Mouse (Mus musculus): ENCODE data around the gene Upb1. TPM values are rescaled to one million over a fixed set of nuclear protein-coding genes. Genes with fewer than 3 reads are reported as not detected.

Gene Upb1
- total RNA-seq, 2 experiments from 2014 or later, result 22.7 to 57.8 TPM

Other genes with a start within 250 kb of the Upb1 start
- gene Specc1l, start 189.0 kb upstream of the Upb1 start, total RNA-seq (2021), result 10 to 100 TPM; 43.4 to 49.3 TPM
- gene Adora2a, start 84.2 kb upstream of the Upb1 start, total RNA-seq (2021), result 10 to 100 TPM; 10.2 to 12.8 TPM
- gene Snrpd3, start 116.4 kb downstream of the Upb1 start, total RNA-seq (2021), result 10 to 100 TPM; 96.8 to 100.0 TPM
- 10 to 100 TPM; 51.3 to 57.3 TPM for gene Gucd1, start 116.9 kb downstream of the Upb1 start, total RNA-seq (2021)
- 1 to 10 TPM; 1.1 to 3.9 TPM for gene Lrrc75b, start 159.2 kb downstream of the Upb1 start, total RNA-seq (2021)
- under 1 TPM; 0.48 to 0.88 TPM for gene Ggt1, start 160.5 kb downstream of the Upb1 start, total RNA-seq (2021)
- gene Ggt5, start 188.2 kb downstream of the Upb1 start, total RNA-seq (2021), result 1 to 10 TPM; 7.3 to 8.3 TPM
- gene Susd2, start 242.9 kb downstream of the Upb1 start, total RNA-seq (2021), result 1 to 10 TPM; 7.3 to 9.0 TPM

Measured in adrenal gland, postnatal 10 days (tissue).